Mouse (Mus musculus) hindbrain, embryonic 11.5 days (tissue): ENCODE measurements at regions not wholly inside any gene's neighbourhood (a gene's known extent, or its start where the extent isn't known, plus 50 kb on each side); places are given as distances from the start of the nearest gene placed in this dataset.

Experiments
- ATAC-seq: fragments of 200-750 bp; cut with Nextera tagmentation; 2 replicates; pipeline ENCODE4 v1.8.0; 2017; ENCODE audit warnings: mild to moderate bottlenecking, moderate TSS enrichment, moderate library complexity; ENCODE audit not compliant: low FRiP score
- DNase-seq: peaks from one replicate; pipeline ENCODE4 v3.0.0-alpha.2; 2015; ENCODE audit warnings: low spot score
- H3K27ac ChIP-seq: fragments of 300-500 bp; sonication (generic); 2 replicates; pipeline ENCODE4 v1.5.1; 2014; ENCODE audit warnings: mild to moderate bottlenecking, low read depth, low read length
- H3K27me3 ChIP-seq: fragments of 300-500 bp; sonication (generic); 2 replicates; pipeline ENCODE4 v1.6.1; 2014; ENCODE audit warnings: mild to moderate bottlenecking, low read length, moderate library complexity, mixed read lengths; ENCODE audit not compliant: control insufficient read depth, insufficient read depth
- H3K36me3 ChIP-seq: fragments of 300-500 bp; sonication (generic); 2 replicates; pipeline ENCODE4 v1.6.1; 2014; ENCODE audit warnings: mild to moderate bottlenecking, low read length, moderate library complexity, mixed read lengths; ENCODE audit not compliant: control insufficient read depth, insufficient read depth
- H3K4me1 ChIP-seq: fragments of 300-500 bp; sonication (generic); replicated peaks from 2 replicates; pipeline ENCODE4 v1.6.1; 2014; ENCODE audit warnings: low read length, mixed read lengths; ENCODE audit not compliant: control insufficient read depth, insufficient read depth
- H3K4me2 ChIP-seq: fragments of 300-500 bp; sonication (generic); replicated peaks from 2 replicates; pipeline ENCODE4 v1.6.1; 2014; ENCODE audit warnings: mild to moderate bottlenecking, low read depth, low read length
- H3K4me3 ChIP-seq: fragments of 300-500 bp; sonication (generic); 2 replicates; pipeline ENCODE4 v1.5.1; 2014; ENCODE audit warnings: low read depth, low read length
- H3K9ac ChIP-seq: fragments of 300-500 bp; sonication (generic); 2 replicates; pipeline ENCODE4 v1.6.1; 2014; ENCODE audit warnings: low read depth, low read length
- H3K9me3 ChIP-seq: fragments of 300-500 bp; sonication (generic); 2 replicates; pipeline ENCODE4 v1.6.1; 2016; ENCODE audit warnings: low read length; ENCODE audit not compliant: control insufficient read depth
- WGBS: fragments of 180-500 bp; shearing (Covaris S2); extraction: QIAGEN DNeasy Blood & Tissue Kit; methylation state at CpG from one replicate; pipeline ENCODE4 v1.1.7; 2014; 5-methylcytosine and 5-hydroxymethylcytosine counted together

DNA sequence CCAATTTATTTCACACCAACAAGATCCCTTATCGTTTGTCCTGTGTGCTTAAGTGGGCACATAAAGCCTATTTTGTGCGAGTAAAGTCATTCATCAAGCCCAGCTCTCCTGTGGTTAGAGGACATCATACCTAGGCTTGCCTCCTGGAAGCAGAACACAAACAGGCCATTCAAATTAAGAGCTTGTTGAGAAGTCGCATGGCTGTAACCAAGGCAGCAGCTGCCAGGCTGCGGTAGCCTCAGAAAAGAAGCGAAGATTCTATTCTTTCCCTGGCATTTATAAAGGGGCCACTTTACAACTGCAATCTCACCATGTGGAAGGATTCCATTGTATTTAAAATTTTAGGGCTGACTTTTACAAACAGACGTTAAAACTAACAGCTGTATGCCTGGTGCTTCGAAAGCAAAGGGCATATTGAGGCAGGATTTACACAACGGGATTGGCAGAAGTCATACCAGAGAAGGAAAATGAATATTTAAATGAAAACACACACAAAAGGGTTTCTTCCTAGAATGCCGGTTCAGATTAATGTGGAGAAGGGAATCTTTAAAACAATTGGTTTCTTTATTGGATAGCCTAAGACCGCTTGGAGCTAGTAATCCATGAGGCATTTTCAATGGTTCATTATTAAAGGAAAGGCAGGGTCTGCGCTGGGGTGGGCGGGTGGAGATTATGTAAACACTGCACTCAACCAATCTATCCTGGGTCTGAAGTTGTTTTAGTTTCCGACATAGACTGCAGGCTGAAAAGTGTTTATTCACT, 366.6 kb downstream of the Sfmbt2 start:
- WGBS, result 29% methylated on average over 13 of the region's 13 CpGs
- Histone ChIP-seq H3K4me3 (no peak overlapping the region), H3K27me3 (no peaks in the 10 kb centered on the region; the same call in 1 of the 2 replicates), H3K36me3 (no peaks in the 10 kb centered on the region), H3K4me2 (peak overlapping the region; percentile 32), H3K9ac (no peak overlapping the region), H3K4me1 (no peaks in the 10 kb centered on the region), H3K9me3 (no peaks in the 10 kb centered on the region), H3K27ac (peak overlapping the region; percentile 1; the same call in 1 of the 2 replicates)
- DNase-seq (peak; percentile 64), ATAC-seq (peak; percentile 91)

DNA sequence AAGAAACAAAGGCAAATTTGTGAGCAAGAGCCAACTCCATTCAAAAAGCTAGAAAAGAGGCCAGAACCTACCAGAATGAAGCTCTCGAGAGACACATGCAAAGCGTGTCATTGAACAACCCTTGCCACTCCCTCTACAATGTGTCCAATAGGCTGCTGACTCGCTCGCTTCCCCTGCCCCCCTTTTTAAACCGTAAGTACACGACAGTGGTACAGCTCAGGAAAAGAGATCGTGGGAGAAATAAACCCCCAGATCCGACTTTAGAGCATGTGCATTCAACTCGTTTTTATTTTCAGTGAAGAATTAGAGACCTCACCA, 367.1 kb downstream of the Sfmbt2 start:
- H3K4me1 ChIP-seq, result no peaks in the 10 kb centered on the region
- DNase-seq (peak; percentile 53), ATAC-seq (peak; percentile 89)
- peak overlapping the region; percentile 32 for H3K4me2 ChIP-seq
- H3K4me3 ChIP-seq, result no peak overlapping the region
- peak overlapping the region; percentile 1; the same call in 1 of the 2 replicates for H3K27ac ChIP-seq
- no peaks in the 10 kb centered on the region; the same call in 1 of the 2 replicates for H3K27me3 ChIP-seq
- no peaks in the 10 kb centered on the region for H3K9me3 ChIP-seq
- no peaks in the 10 kb centered on the region for H3K36me3 ChIP-seq
- no peak overlapping the region for H3K9ac ChIP-seq
- WGBS, result 51% methylated on average over 9 of the region's 9 CpGs

DNA sequence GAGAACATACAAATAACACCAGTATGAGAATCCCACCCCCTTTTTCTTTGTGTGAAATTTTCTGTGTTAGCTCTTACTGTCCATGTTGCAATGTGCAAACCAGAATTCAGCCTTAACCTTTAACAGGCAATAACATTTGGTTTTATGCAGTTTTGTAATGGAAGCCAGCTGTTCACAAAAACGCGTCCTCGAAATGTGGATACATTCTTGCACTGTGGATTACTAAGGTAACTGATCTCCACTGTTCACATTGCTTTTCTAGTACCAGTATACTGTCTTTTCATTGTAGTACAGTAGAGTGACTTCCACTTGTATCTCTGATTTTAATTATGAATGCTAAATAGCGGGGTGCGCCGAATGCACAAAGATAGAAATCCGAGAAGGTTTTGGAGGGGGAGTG, 374.8 kb downstream of the Sfmbt2 start:
- H3K9ac ChIP-seq, result no peak overlapping the region
- H3K4me2 ChIP-seq, result no peak overlapping the region
- no peak overlapping the region for H3K27ac ChIP-seq
- 70% methylated on average over 7 of the region's 7 CpGs for WGBS
- ATAC-seq (no peak), DNase-seq (no peak)
- no peaks in the 10 kb centered on the region for H3K4me1 ChIP-seq
- H3K4me3 ChIP-seq, result no peak overlapping the region
- H3K36me3 ChIP-seq, result no peaks in the 10 kb centered on the region
- no peaks in the 10 kb centered on the region for H3K9me3 ChIP-seq
- no peaks in the 10 kb centered on the region for H3K27me3 ChIP-seq

DNA sequence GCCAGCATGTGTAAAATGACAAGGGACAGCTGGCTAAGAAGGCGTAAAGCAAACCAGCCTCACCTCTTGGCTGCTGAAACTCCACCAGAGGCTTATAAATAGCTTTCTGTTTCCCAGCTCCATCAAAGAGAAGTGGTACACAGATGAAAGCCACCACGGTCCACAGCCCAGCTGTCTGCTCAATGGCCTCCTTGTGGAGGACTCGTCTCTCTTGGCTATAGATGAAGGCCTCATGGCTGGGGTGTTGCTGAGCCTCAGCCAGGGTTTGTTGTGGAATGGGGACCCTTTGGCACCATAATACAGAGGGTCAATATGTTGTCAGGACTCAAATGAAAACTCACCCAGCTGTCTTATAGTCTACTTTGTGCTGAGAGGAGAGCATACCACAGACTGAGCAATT, 385.1 kb downstream of the Sfmbt2 start:
- Histone ChIP-seq H3K4me3 (no peak overlapping the region), H3K4me2 (no peak overlapping the region), H3K36me3 (no peaks in the 10 kb centered on the region), H3K9ac (no peak overlapping the region), H3K4me1 (no peaks in the 10 kb centered on the region), H3K27ac (no peak overlapping the region), H3K27me3 (no peaks in the 10 kb centered on the region), H3K9me3 (no peaks in the 10 kb centered on the region)
- DNase-seq, result no peak
- WGBS, result 78% methylated on average over 3 of the region's 3 CpGs
- no peak for ATAC-seq

DNA sequence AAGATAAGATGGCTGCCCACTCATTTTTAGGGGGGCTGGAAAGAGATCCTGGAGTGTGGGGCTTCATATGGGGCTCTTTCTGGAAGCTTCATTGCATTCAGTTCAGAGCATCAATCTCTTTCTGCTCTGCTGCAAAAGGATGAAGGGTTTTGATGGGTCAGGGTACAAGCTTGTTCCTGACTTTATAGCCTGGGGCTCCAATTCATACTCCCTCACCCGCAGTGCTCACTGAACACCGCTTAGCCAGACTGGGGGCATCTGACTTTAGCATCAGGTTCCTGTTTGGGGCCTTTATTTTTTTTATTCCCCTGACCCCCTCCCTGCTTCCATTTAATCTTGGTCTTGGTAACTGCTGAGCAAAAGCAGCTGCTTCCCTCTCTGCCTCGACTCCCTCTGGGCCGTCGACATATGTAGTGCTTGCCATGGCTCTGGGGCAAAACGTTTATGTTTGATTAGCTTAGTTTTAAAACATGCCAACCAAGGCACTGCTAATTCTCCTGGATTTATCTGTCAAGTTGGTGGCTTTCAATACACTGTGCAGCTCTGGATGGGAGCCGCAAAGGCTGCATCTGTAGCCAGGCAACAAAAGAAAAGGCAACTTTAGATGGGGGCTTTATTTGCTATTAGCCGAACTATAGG, 387.0 kb downstream of the Sfmbt2 start:
- no peaks in the 10 kb centered on the region for H3K9me3 ChIP-seq
- WGBS, result 53% methylated on average over 8 of the region's 8 CpGs
- peak; percentile 78 for ATAC-seq
- DNase-seq, result no peak
- H3K4me2 ChIP-seq, result no peak overlapping the region
- no peak overlapping the region for H3K27ac ChIP-seq
- H3K9ac ChIP-seq, result no peak overlapping the region
- no peaks in the 10 kb centered on the region for H3K27me3 ChIP-seq
- H3K36me3 ChIP-seq, result no peaks in the 10 kb centered on the region
- H3K4me3 ChIP-seq, result no peak overlapping the region
- no peaks in the 10 kb centered on the region for H3K4me1 ChIP-seq

DNA sequence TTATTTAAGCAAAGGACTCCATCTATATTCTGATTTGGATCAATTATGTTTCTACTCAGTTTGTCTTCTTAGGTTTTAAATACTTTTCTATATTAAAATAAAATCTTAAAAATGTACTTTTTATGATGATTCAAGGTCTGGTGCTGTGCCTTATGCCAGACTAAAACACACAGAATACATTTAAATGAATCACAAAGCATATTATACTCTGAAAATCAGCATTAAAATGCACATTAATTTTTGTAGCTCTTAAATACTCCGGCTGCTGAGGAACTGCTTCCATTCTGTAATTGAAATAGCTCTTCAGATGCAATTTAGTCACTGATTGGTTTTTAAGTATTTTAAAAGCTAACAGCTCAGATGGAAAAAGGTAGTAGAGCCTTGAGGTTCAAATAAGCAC, 387.6 kb downstream of the Sfmbt2 start:
- no peaks in the 10 kb centered on the region for H3K27me3 ChIP-seq
- 83% methylated on average over 1 of the region's 1 CpGs for WGBS
- ATAC-seq, result no peak

DNA sequence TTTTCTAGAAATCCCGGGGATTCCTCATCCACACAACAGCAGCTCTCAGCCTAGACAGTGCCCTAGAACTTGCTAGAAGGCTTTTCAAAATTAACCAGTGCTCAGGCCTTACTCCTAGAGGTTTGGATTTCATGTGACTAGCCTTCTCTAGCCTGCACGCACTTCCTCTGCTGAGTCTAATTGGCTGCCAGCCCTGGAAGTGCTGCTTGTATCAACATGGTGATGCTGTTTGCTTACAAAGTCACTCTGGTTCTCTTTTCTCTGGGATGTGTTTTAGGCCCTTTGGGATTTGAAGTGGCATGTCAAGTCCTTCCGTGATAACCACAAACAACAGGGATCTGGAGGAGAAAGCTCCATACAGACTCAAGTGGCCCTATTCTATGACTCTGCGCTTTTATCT, 391.9 kb downstream of the Sfmbt2 start:
- DNase-seq, result no peak
- no peaks in the 10 kb centered on the region for H3K27me3 ChIP-seq
- no peak overlapping the region for H3K9ac ChIP-seq
- ATAC-seq, result no peak
- WGBS, result 86% methylated on average over 4 of the region's 4 CpGs
- no peak overlapping the region for H3K4me2 ChIP-seq
- H3K4me1 ChIP-seq, result no peaks in the 10 kb centered on the region
- no peaks in the 10 kb centered on the region for H3K36me3 ChIP-seq
- no peak overlapping the region for H3K27ac ChIP-seq
- H3K4me3 ChIP-seq, result no peak overlapping the region
- H3K9me3 ChIP-seq, result no peaks in the 10 kb centered on the region

More for the DNA sequence above, 387.6 kb downstream of the Sfmbt2 start:
- Histone ChIP-seq H3K4me2 (no peak overlapping the region), H3K4me3 (no peak overlapping the region), H3K9me3 (no peaks in the 10 kb centered on the region), H3K27ac (no peak overlapping the region), H3K4me1 (no peaks in the 10 kb centered on the region), H3K36me3 (no peaks in the 10 kb centered on the region), H3K9ac (no peak overlapping the region)
- DNase-seq, result no peak

DNA sequence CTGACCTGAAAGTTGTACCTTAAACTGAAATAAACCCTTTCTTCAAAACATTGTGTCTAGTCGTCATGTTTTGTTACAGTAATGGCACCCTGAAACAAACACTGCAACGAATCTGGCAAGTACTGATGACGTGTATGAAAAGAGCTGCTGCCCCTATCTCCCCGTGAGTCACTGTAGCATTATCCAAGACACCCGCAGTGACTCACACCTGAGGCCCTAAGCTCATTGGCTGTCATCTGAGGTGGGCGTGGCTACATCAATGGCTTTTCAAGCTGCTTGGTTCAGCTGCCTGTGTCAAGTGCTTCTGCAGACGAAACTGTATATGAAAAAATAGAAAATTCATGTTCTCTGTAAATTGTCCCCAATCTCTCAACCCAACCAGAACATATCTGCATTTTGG, 388.8 kb upstream of the Prkcq start:
- Histone ChIP-seq H3K4me1 (no peaks in the 10 kb centered on the region), H3K9me3 (no peaks in the 10 kb centered on the region), H3K9ac (no peak overlapping the region), H3K27me3 (no peaks in the 10 kb centered on the region), H3K4me3 (no peak overlapping the region), H3K27ac (no peak overlapping the region), H3K36me3 (no peaks in the 10 kb centered on the region), H3K4me2 (no peak overlapping the region)
- ATAC-seq, result no peak
- 61% methylated on average over 7 of the region's 7 CpGs for WGBS
- DNase-seq, result no peak

DNA sequence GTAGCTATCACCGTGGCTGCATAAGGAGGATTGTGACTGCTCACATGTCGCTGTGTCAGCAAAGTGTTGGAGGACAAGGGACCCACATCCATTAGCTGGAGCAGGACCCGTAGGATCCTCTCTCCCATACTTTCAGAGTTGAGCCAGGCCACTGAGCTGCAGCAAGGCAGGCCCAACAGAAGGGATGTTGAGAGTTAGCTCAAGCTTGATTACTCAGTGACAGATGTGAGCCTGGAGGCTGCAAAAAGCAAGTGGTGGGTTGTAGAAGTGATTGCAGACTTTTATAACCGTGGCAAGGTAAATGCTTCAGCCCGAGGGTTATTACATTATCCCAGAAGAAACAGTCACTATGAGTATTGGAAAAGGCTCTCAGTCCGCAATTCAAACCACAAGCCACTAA, 388.3 kb upstream of the Prkcq start:
- no peak overlapping the region for H3K4me3 ChIP-seq
- no peak overlapping the region for H3K4me2 ChIP-seq
- H3K9me3 ChIP-seq, result no peaks in the 10 kb centered on the region
- no peak overlapping the region for H3K27ac ChIP-seq
- ATAC-seq (0 out of 2 replicates have a peak, but pooled peaks have one; percentile 14), DNase-seq (no peak)
- H3K4me1 ChIP-seq, result no peaks in the 10 kb centered on the region
- no peaks in the 10 kb centered on the region for H3K36me3 ChIP-seq
- H3K9ac ChIP-seq, result no peak overlapping the region
- 77% methylated on average over 6 of the region's 6 CpGs for WGBS
- H3K27me3 ChIP-seq, result no peaks in the 10 kb centered on the region
